Mouse (Mus musculus) layer of hippocampus, postnatal 36 days (tissue): ENCODE data around the gene Asnsd1. TPM values are rescaled to one million over a fixed set of nuclear protein-coding genes. Genes with fewer than 3 reads are reported as not detected.

Experiments used
- total RNA-seq, 2 experiments: library from RNA; stranded (reverse); gene quantifications; 2 replicates each; pipeline ENCODE4 v1.2.3; 2021

Gene Asnsd1
- total RNA-seq, 2 experiments from 2014 or later: 20.2 to 21.2 TPM

Other genes starting within 250 kb of the Asnsd1 start
- not detected for gene 1700019A02Rik, start 165.1 kb downstream of the Asnsd1 start, total RNA-seq
- 10 to 100 TPM; 25.8 to 27.0 TPM for gene Pms1, start 55.7 kb downstream of the Asnsd1 start, total RNA-seq
- gene Ormdl1, start 55.7 kb downstream of the Asnsd1 start, total RNA-seq: 1 to 10 TPM; 8.4 to 8.7 TPM
- gene Gm28778, start 55.6 kb downstream of the Asnsd1 start, total RNA-seq: under 1 TPM in 1 of 2 experiments, not detected in 1; 0.95 TPM
- gene Osgepl1, start 39.1 kb downstream of the Asnsd1 start, total RNA-seq: 10 to 100 TPM; 17.9 to 18.9 TPM
- gene Asdurf, start 133 bp downstream of the Asnsd1 start, total RNA-seq: not detected
- under 1 TPM; 0.13 to 0.30 TPM for gene Gm28551, start 85 bp downstream of the Asnsd1 start, total RNA-seq